Mouse (Mus musculus): ENCODE measurements at regions not wholly inside any gene's neighbourhood (a gene's known extent, or its start where the extent isn't known, plus 50 kb on each side); places are given as distances from the start of the nearest gene placed in this dataset.

DNA sequence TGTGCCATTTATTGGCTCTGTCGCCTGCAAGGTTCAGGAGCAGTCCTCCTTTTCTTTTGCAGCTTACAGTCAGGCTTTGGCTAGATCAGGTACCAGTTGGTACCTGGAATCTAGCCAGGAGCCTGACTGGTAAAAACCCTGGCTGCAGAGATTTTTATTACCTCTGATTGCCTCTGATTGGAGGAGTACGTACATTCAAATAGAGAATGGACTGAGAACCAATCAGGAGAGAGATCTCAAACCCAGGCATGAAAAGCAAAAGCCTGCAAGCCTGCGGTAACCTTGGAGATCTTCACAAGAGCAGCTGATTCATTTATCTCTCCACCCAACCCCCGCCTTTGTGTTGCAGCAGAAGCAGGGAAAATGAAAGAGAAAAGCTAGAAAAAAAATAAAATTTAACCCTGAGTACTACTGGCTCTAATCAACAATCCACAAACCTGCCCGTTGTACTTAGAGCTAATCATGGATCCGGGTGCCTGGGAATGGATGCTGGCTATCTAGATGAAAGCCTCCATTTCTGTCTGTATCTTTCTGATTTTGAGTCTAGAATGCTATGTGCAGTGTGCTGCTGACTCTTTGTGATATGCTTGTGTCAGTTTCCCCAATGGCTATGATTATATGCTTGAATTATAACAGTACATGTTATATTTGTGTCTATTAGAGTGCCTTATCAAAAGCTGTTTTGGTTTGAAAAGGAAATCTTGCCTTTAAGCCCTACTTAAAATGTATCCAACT lies 406.2 kb upstream of the Ndn start:
- DNase-seq (ENCODE audit: low read depth, low spot score) = peak; percentile 12

DNA sequence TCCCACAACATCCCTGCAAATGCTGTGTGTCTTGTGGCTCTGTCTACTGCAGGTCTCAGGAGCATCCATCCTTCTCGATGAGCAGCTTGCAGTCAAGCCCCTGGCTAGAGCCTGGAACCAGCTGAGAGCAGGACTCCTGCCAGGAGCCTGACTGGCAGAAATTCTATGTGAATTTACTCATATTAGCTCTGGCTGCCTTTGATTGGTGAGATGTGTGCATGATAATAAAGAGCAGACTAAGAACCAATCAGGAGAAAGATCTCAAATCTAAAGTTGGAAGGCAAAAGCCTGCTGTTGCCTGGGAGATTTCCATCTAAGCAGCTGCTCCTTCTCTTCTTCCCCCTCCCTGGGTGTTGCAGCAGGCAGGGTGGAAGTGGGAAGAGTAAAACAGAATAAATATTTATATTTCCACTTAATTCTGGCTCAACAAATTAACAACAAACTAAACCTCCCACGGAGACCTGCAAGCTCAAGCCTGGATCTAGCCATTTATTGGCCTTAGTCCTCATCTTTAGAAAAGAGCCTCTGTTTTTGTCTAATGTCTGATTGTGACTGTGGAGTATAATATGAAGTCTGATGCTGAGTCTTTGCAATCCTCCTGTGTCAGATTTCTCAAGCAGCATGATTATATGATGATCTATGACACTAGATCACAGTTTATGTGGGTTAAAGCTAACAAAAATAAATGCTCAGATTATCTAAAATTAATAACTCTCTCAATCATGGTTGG lies 364.0 kb upstream of the Ndn start:
- no peak for DNase-seq (ENCODE audit: low read depth, low spot score)

DNA sequence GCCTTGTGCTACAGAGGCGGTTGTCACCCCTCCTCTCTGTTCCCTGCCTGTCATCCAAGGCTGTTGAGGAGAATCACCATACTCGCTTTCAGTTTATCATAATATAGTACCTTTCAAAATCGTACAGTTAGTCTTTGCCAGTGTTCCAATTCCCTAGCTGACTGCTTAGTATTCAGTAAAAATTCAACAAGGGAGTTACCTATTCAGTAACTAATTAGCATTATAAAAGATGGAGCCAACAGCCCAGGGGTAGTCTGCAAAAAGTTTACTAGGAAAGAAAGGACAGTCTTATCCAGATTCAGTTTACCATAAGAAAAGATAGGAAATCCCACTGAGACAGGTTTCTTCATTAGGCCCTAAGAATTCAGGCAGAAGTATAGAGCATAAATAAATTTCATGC lies 319.7 kb upstream of the Ndn start:
- DNase-seq (ENCODE audit: low read depth, low spot score) = peak; percentile 40

- no peak for DNase-seq (ENCODE audit: low read depth, low spot score)
Observed at GRCm38 (mm10) chr7:62045743-62046451, 300.5 kb upstream of the Ndn start.

- DNase-seq (ENCODE audit: low read depth, low spot score) = no peak
Observed at GRCm38 (mm10) chr7:62046452-62046809, 299.9 kb upstream of the Ndn start.

DNA sequence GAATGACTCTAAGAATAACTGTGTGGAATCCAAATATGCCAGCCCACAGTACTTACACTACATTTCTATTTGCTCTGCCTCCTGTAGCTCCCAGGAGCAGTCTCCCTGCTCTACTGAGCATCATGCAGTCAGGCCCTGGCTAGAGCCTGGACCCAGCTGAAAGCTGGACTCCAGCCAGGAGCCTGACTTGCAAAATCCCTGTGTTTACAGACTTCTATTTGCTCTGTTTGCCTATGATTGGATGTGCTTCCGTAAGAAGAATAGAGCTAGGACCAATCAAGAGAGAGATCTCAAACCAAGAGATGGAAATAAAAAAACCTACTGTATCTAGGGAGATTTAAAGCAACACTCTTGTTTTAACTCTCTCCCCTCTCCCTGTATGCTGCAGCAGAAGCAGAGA lies 267.8 kb upstream of the Ndn start:
- DNase-seq (ENCODE audit: low read depth, low spot score) = no peak

GRCm38 (mm10) chr7:62085120-62085849 lies 261.1 kb upstream of the Ndn start:
- DNase-seq (ENCODE audit: low read depth, low spot score) = no peak

Measured in ES-CJ7 (cell line).